ENCODE assay signal across 14 mouse cellular contexts in the genomic region with DNA sequence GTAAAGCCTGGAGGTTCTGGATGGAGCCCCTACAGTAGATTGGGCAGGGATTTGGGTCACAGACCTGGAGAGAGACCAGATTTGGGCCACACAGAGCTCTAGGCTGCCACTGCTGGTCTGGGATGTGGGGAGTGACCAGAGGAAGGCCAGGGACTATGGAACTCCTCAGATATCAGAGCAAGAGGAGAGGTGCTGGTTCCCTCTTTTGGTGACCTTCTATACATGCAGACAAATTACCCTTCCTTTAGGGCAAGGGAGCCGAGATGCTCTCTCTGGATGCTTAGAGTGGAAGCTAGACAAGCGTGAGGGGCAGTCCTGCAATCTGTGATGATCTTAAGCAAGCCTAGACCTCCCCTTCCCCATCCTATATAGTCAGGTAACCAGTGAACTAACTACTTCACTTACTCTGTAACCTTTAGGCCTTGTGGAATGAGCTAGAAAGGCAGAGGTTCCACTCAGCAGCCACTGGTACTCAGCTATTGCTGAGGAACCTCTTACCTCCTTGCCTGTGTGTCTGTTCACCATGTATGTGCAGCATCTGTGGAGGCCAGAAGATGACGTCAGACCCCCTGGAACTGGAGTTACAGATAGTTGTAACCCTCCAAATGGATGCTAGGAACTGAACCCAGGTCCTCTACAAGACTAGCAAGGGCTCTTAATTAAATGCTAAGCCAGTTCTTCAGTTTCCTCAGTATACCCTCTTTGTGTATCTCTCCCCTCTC. TPM values are rescaled to one million over a fixed set of nuclear protein-coding genes. Genes with fewer than 3 reads are reported as not detected.
DNase-seq lines count a peak whose midpoint lies in the region; ATAC-seq and TF ChIP-seq lines count a peak whose summit lies in the region.
"Had no signal": no experiment of that assay in that cellular context is flagged by ENCODE, and none has a peak within 500 bp of the region (broad histone marks: within the 10 kb centered on the region; RNA-seq: fewer than 3 reads in every experiment).

No protein-coding gene starts in this region.

- peaks cover 83% of the 10 kb centered on the region for H3K4me1 ChIP-seq in heart, embryonic 10.5 days
- H3K4me1 ChIP-seq in heart, embryonic 11.5 days (ENCODE audit: control insufficient read depth, insufficient read depth, low read length) = peaks cover 45% of the 10 kb centered on the region
- H3K4me1 ChIP-seq in lung, postnatal 0 days (ENCODE audit: insufficient read depth, low read depth, low read length) = peaks cover 25% of the 10 kb centered on the region
- peaks cover 32% of the 10 kb centered on the region for H3K4me1 ChIP-seq in lung, adult 2 months (ENCODE audit: control insufficient read depth, insufficient read depth, low read length)
- peaks cover 72% of the 10 kb centered on the region for H3K4me1 ChIP-seq in olfactory bulb, adult 2 months (ENCODE audit: control insufficient read depth, insufficient read depth, low read length)

- 0 out of 2 replicates have a peak overlapping the region, but pooled peaks have one; percentile 52 for H3K27ac ChIP-seq in heart, embryonic 10.5 days
- H3K27ac ChIP-seq in heart, embryonic 11.5 days (ENCODE audit: low read depth, low read length) = no peak overlapping the region
- H3K27ac ChIP-seq in lung, postnatal 0 days (ENCODE audit: low read length) = no peak overlapping the region
- H3K27ac ChIP-seq in olfactory bulb, adult 2 months (ENCODE audit: insufficient read depth, low read depth, low read length) = peak overlapping the region; percentile 76
- H3K27ac ChIP-seq: liver, embryonic 13.5 days had no signal

- H3K4me3 ChIP-seq in heart, embryonic 10.5 days = no peak overlapping the region
- no peak overlapping the region for H3K4me3 ChIP-seq in heart, embryonic 11.5 days (ENCODE audit: low read depth, low read length)
- H3K4me3 ChIP-seq in lung, postnatal 0 days (ENCODE audit: low read depth, low read length) = no peak overlapping the region
- H3K4me3 ChIP-seq in lung, adult 2 months (replicated peaks; ENCODE audit: extremely low read depth, low read depth, low read length) = no peak overlapping the region
- H3K4me3 ChIP-seq in olfactory bulb, adult 2 months (ENCODE audit: insufficient read depth, low read depth, low read length) = no peak overlapping the region
- H3K4me3 ChIP-seq: liver, embryonic 13.5 days had no signal

- WGBS in heart, embryonic 10.5 days = 74% methylated on average over 3 of the region's 3 CpGs
- 68% methylated on average over 3 of the region's 3 CpGs for WGBS in heart, embryonic 11.5 days (ENCODE audit: insufficient replicate concordance)
- 73% methylated on average over 3 of the region's 3 CpGs for WGBS in lung, postnatal 0 days
- 76% methylated on average over 3 of the region's 3 CpGs for WGBS in lung, adult 2 months
- WGBS in olfactory bulb, adult 2 months = 59% methylated on average over 3 of the region's 3 CpGs

- H3K27me3 ChIP-seq in heart, embryonic 10.5 days (ENCODE audit: insufficient read depth, poor library complexity, severe bottlenecking) = no peaks in the 10 kb centered on the region
- no peaks in the 10 kb centered on the region for H3K27me3 ChIP-seq in heart, embryonic 11.5 days (ENCODE audit: control insufficient read depth, insufficient read depth, low read length)
- H3K27me3 ChIP-seq in lung, postnatal 0 days (replicated peaks; ENCODE audit: insufficient read depth, low read length) = no peaks in the 10 kb centered on the region
- H3K27me3 ChIP-seq: liver, embryonic 13.5 days had no signal

- TF ChIP-seq POLR2A in lung, adult 2 months (IDR thresholded peaks at IDR 0.05; ENCODE audit: borderline replicate concordance, extremely low read depth, low read depth, low read length) = no peak
- no peak for TF ChIP-seq POLR2A in olfactory bulb, adult 2 months (IDR thresholded peaks at IDR 0.05; ENCODE audit: insufficient read depth, low read depth, low read length)

- TF ChIP-seq CTCF in lung, postnatal 0 days (IDR thresholded peaks at IDR 0.05) = peak; percentile 29
- no peak for TF ChIP-seq CTCF in lung, adult 2 months (IDR thresholded peaks at IDR 0.05; ENCODE audit: insufficient read depth, low read length)
- TF ChIP-seq CTCF in olfactory bulb, adult 2 months (IDR thresholded peaks at IDR 0.05; ENCODE audit: insufficient read depth, low read depth, low read length) = no peak

- H3K9me3 ChIP-seq in heart, embryonic 10.5 days = no peaks in the 10 kb centered on the region
- H3K9me3 ChIP-seq in heart, embryonic 11.5 days (replicated peaks; ENCODE audit: control insufficient read depth, low read length) = no peaks in the 10 kb centered on the region
- no peaks in the 10 kb centered on the region for H3K9me3 ChIP-seq in lung, postnatal 0 days (ENCODE audit: low read length)
- H3K9me3 ChIP-seq: liver, embryonic 13.5 days had no signal

- TF ChIP-seq EP300 in lung, postnatal 0 days (IDR thresholded peaks at IDR 0.05) = no peak

- no peak overlapping the region; the same call in 1 of the 2 replicates for H3K4me2 ChIP-seq in heart, embryonic 11.5 days
- H3K4me2 ChIP-seq in lung, postnatal 0 days (replicated peaks; ENCODE audit: low read depth, low read length) = no peak overlapping the region
- H3K4me2 ChIP-seq: liver, embryonic 13.5 days had no signal

- DNase-seq in heart, embryonic 10.5 days (ENCODE audit: low spot score) = no peak
- DNase-seq in lung, postnatal 0 days (ENCODE audit: low spot score) = no peak
- DNase-seq in lung, adult 2 months = no peak
- peak; percentile 26 for DNase-seq in induced T-regulatory cell, adult 2 months (ENCODE audit: low read depth)
- DNase-seq in thymus, postnatal 0 days (ENCODE audit: low spot score) = no peak
- DNase-seq: adrenal gland, adult 2 months; cerebellum, postnatal 14 days; gastrocnemius, postnatal 36 days; kidney, postnatal 4 days; liver, embryonic 13.5 days; lung, postnatal 36 days had no signal

- H3K36me3 ChIP-seq in heart, embryonic 10.5 days = peaks cover 50% of the 10 kb centered on the region
- peaks cover 2% of the 10 kb centered on the region for H3K36me3 ChIP-seq in heart, embryonic 11.5 days (ENCODE audit: control insufficient read depth, insufficient read depth, low read length)
- H3K36me3 ChIP-seq in lung, postnatal 0 days (ENCODE audit: insufficient read depth, low read length) = peaks cover 13% of the 10 kb centered on the region; the same call in 1 of the 2 replicates

- ATAC-seq in heart, embryonic 11.5 days (replicated peaks; ENCODE audit: insufficient number of reproducible peaks, low FRiP score, low TSS enrichment) = no peak
- ATAC-seq in lung, postnatal 0 days = no peak
- no peak for ATAC-seq in frontal cortex, adult (ENCODE audit: low TSS enrichment)

- H3K9ac ChIP-seq in heart, embryonic 11.5 days (ENCODE audit: low read depth, low read length) = no peak overlapping the region
- no peak overlapping the region for H3K9ac ChIP-seq in lung, postnatal 0 days (replicated peaks; ENCODE audit: low read depth)
- H3K9ac ChIP-seq: liver, embryonic 13.5 days had no signal

RNA-seq across cellular contexts. Expression of a gene that starts 11.3 kb away (rescaled TPM):
- 35.8 and 47.3 TPM in 2 replicates for polyA plus RNA-seq in heart, embryonic 10.5 days (2016; fragmentation: Nextera tagmentation; extraction: Ambion mirVana)
- 39.8 and 45.1 TPM in 2 replicates for polyA plus RNA-seq in heart, embryonic 11.5 days (2014; fragmentation: Nextera tagmentation; extraction: Ambion mirVana)
- 14.4 and 15.4 TPM in 2 replicates for polyA plus RNA-seq in lung, postnatal 0 days (2015; fragmentation: Nextera tagmentation; extraction: Ambion mirVana)
- 87.0 and 94.3 TPM in 2 replicates for polyA plus RNA-seq in lung, adult 2 months (2012; rRNA removed)
- 460 TPM in 1 of 2 replicates, not detected in the other for polyA plus RNA-seq in olfactory bulb, adult 2 months (2012; ENCODE audit: insufficient read depth, insufficient read length, low replicate concordance, missing spikeins)
- 32.0 and 32.2 TPM in 2 replicates for polyA plus RNA-seq in thymus, postnatal 0 days (2015; fragmentation: Nextera tagmentation; extraction: Ambion mirVana)

Comparison
In these comparisons a context has a peak if more than half of its experiments do, and no peak if none do; other contexts are left out.
1. H3K27ac ChIP-seq: peak in heart, embryonic 10.5 days (single experiment) and olfactory bulb, adult 2 months (single experiment); none in heart, embryonic 11.5 days (single experiment) and lung, postnatal 0 days (single experiment).